27 mouse cellular contexts compared by ENCODE assay signal in genomic region chr4:114492157-114492556, GRCm38 (mm10).
"Had no signal": no experiment of that assay in that cellular context is flagged by ENCODE, and none has a peak within 500 bp of the region (broad histone marks: within the 10 kb centered on the region; RNA-seq: fewer than 3 reads in every experiment).

No protein-coding gene starts in this region.

- H3K9me3 ChIP-seq: heart, embryonic 13.5 days; heart, embryonic 15.5 days; hindbrain, embryonic 10.5 days; hindbrain, embryonic 12.5 days; intestine, embryonic 15.5 days; kidney, embryonic 15.5 days; liver, embryonic 13.5 days; liver, embryonic 15.5 days had no signal

- DNase-seq: gastrocnemius, adult 2 months; gastrocnemius, postnatal 10 days; gastrocnemius, postnatal 25 days; heart, adult 2 months; heart, postnatal 4 days; kidney, adult 18-20 months; kidney, adult 8-10 months; kidney, postnatal 36 days; liver; liver, embryonic 13.5 days; liver, postnatal 0 days had no signal

- H3K36me3 ChIP-seq: heart, embryonic 13.5 days; heart, embryonic 15.5 days; hindbrain, embryonic 10.5 days; hindbrain, embryonic 12.5 days; intestine, embryonic 15.5 days; kidney, embryonic 15.5 days; limb, embryonic 12.5 days; liver, embryonic 13.5 days; liver, embryonic 15.5 days had no signal

- H3K4me3 ChIP-seq: gastrocnemius, adult 2 months; heart, adult 2 months; heart, embryonic 13.5 days; heart, embryonic 15.5 days; hindbrain, embryonic 10.5 days; hindbrain, embryonic 12.5 days; intestine, embryonic 15.5 days; kidney, embryonic 15.5 days; layer of hippocampus, adult 2 months; left cerebral cortex, adult 2 months; limb, embryonic 12.5 days; liver, embryonic 13.5 days; liver, embryonic 15.5 days had no signal

- H3K27ac ChIP-seq: gastrocnemius, adult 2 months; heart, adult 2 months; heart, embryonic 13.5 days; heart, embryonic 15.5 days; hindbrain, embryonic 10.5 days; hindbrain, embryonic 12.5 days; hindbrain, embryonic 14.5 days; intestine, embryonic 15.5 days; kidney, embryonic 15.5 days; layer of hippocampus, adult 2 months; left cerebral cortex, adult 2 months; limb, embryonic 12.5 days; liver, embryonic 13.5 days; liver, embryonic 15.5 days had no signal

- H3K9ac ChIP-seq: heart, embryonic 13.5 days; heart, embryonic 15.5 days; hindbrain, embryonic 12.5 days; hindbrain, embryonic 14.5 days; intestine, embryonic 15.5 days; kidney, embryonic 15.5 days; limb, embryonic 12.5 days; liver, embryonic 13.5 days; liver, embryonic 15.5 days; liver, postnatal 0 days had no signal

- H3K4me1 ChIP-seq: intestine, embryonic 15.5 days; liver, embryonic 13.5 days; liver, embryonic 15.5 days had no signal

- ATAC-seq: hindbrain, embryonic 16.5 days; inflammation-experienced regulatory T-cells, adult 6 months; intestine, embryonic 15.5 days; intestine, postnatal 0 days; liver, postnatal 0 days had no signal

- H3K27me3 ChIP-seq: hindbrain, embryonic 12.5 days; intestine, embryonic 15.5 days; kidney, embryonic 15.5 days; liver, embryonic 13.5 days; liver, embryonic 15.5 days had no signal

- H3K4me2 ChIP-seq: heart, embryonic 11.5 days; heart, embryonic 13.5 days; heart, embryonic 15.5 days; hindbrain, embryonic 12.5 days; hindbrain, embryonic 14.5 days; intestine, embryonic 15.5 days; kidney, embryonic 15.5 days; limb, embryonic 12.5 days; liver, embryonic 11.5 days; liver, embryonic 13.5 days; liver, embryonic 15.5 days had no signal
